Mouse (Mus musculus): ENCODE results near the gene Nhlrc4.

Gene Nhlrc4

GRCm38 (mm10) chr17:25944366-25945163 is at the start of gene Nhlrc4, which contains the start of gene Pigq:
Gene Nhlrc4 (minus strand): TSS chr17:25944961.
Gene Pigq (minus strand): TSS chr17:25944936.
- no peak for DNase-seq (ENCODE audit: low spot score in 2 of 2)

DNA sequence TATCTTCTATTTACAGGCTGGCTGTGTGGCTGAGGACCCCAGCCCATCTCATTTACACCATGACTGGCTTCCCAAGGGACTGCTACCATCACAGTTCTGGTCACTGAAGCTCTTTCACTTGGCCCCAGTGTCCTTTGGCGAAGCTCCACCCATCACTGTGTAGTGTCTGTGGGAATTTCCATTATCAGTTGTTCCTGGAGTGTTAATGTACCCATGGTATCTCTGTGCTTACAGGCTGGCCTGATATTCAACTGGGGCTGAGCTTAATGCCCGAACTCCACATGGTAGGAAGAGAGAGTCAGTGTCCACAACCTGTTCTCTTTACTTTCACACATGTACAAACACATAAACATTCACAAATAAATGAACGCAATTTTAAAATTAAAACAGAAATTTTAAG is 48.7 kb upstream of the Nhlrc4 start:
- no peak for DNase-seq (ENCODE audit: low spot score in 2 of 2)

DNA sequence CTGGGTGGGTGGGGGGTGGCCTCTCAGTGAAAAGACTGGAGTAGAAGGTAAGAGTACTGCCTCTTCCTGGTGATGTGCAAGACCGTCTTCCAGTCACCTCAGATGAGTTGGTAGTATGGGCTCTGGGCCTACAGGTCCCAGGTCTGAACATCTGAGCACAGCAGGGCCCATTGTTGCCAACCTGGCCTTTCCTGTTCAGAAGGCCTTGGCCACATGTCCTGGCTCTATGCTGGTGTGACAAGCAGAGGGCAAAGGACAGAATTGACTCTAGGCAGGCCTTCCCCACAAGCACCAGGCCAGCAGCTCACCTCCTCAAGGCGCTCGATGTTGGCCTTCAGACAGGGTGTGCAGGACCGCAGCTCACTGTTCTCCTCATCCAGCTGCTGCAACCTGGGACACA is 47.5 kb upstream of the Nhlrc4 start:
- no peak for DNase-seq (ENCODE audit: low spot score in 2 of 2)

DNA sequence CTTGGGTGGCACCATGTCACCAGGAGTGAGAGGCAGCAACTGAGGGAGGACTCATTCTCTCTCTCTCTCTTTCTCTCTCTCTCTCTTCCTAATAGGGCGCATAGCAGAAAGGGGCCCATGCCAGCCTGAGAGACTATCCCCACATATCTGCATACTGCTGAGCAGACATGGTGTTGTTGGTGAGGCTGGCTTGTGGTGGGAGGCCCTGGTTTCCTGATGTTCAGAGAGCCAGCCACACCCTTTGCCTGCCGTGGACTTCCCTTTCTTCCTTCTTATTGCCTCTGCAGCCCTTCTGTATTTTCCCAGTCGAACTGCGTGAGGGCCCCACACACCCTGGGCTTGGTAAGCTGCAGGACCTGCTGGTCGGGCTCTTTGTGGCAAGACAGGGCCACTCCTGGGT is 45.6 kb upstream of the Nhlrc4 start:
- no peak for DNase-seq (ENCODE audit: low spot score in 2 of 2)

DNA sequence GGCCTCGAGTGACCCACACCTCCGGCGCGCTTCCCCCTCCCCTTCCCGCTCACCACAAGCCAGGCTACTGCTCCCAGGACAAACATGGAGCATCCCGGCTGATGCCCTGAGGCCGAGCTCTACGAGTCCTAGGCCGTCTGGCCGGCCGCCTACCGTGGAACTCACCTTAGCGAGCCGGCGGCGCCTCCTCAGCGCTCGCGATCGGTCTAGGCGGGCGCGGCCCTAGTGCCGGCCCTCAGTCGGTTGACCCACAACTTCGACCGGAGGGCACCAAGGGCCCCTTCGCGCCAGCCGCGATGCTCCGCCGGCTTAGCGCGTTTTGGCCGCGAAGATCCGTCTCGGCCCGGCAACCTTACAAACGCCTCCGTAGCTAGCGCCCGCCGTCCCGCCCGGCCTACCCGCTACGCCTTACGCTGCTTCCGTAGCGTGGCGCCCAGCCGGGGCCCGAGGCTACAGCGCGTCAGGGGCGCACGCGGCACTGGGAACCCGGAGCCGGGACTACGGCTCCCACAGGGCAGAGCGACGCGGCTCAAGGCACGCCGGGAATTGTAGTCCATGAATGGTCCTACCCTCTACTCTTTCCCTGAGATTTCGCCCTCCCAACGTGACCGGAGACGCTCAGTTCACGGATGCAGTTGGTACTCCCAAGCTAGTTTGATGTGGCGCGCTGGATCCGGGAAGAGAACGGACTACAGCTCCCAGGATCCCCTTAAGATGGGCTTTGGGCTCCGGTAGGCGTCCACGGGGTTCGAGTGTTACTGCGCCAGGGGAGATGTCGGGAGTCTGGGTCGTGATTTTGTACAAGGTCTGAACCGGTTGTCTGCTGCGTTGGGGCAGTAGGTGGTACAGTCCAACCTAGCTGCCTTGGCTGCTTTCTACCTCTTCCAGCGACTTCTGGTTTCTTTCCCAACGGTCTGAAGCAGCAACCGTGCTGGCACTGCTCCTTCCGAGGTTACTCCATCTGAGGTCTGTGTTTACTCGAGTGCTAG is 40.8 kb upstream of the Nhlrc4 start, which contains the start of gene Capn15:
Capn15 (minus strand) TSS at position 491 of the 989 bp plus-strand sequence.
- peak; percentile 82 to 89 for DNase-seq (ENCODE audit: low spot score in 2 of 2)

GRCm38 (mm10) chr17:25984556-25985305 is 40.0 kb upstream of the Nhlrc4 start:
- no peak for DNase-seq (ENCODE audit: low spot score in 2 of 2)

- DNase-seq (ENCODE audit: low spot score in 2 of 2), result no peak
Observed at GRCm38 (mm10) chr17:25984066-25984465, 39.3 kb upstream of the Nhlrc4 start.

- DNase-seq (ENCODE audit: low spot score in 2 of 2), result no peak
Observed at GRCm38 (mm10) chr17:25982913-25983312, 38.2 kb upstream of the Nhlrc4 start.

- no peak for DNase-seq (ENCODE audit: low spot score in 2 of 2)
Observed at GRCm38 (mm10) chr17:25980854-25981253, 36.1 kb upstream of the Nhlrc4 start.

- peak in 1 of 2 experiments; percentile 32 for DNase-seq (ENCODE audit: low spot score in 2 of 2)
Observed at GRCm38 (mm10) chr17:25979829-25980738, 35.3 kb upstream of the Nhlrc4 start.

GRCm38 (mm10) chr17:25970954-25971707 is 26.4 kb upstream of the Nhlrc4 start:
- no peak for DNase-seq (ENCODE audit: low spot score in 2 of 2)

- DNase-seq (ENCODE audit: low spot score in 2 of 2), result no peak
Observed at GRCm38 (mm10) chr17:25970448-25970847, 25.7 kb upstream of the Nhlrc4 start.

GRCm38 (mm10) chr17:25968176-25968575 is 23.4 kb upstream of the Nhlrc4 start:
- no peak for DNase-seq (ENCODE audit: low spot score in 2 of 2)

GRCm38 (mm10) chr17:25967652-25968051 is 22.9 kb upstream of the Nhlrc4 start:
- no peak for DNase-seq (ENCODE audit: low spot score in 2 of 2)

DNA sequence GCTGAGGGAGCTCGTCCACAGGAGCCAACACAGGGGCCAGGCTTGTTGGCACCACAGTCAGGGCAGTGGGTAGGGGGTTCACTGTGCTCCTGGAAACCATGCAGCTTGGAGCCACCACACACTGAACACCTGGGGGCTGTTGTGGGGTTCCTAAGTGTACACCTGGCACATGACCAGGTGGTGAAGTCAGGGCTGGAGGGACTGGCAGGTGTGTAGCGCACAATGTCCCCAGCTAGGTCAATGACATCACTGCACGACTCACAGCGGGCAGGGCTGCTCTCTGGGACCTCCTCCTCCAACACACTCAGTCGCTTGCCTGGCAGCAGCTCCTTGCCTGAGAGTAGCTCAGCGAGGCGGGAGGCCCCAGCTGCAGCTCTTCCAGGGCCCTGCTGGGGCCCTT is 19.5 kb upstream of the Nhlrc4 start:
- no peak for DNase-seq (ENCODE audit: low spot score in 2 of 2)

DNA sequence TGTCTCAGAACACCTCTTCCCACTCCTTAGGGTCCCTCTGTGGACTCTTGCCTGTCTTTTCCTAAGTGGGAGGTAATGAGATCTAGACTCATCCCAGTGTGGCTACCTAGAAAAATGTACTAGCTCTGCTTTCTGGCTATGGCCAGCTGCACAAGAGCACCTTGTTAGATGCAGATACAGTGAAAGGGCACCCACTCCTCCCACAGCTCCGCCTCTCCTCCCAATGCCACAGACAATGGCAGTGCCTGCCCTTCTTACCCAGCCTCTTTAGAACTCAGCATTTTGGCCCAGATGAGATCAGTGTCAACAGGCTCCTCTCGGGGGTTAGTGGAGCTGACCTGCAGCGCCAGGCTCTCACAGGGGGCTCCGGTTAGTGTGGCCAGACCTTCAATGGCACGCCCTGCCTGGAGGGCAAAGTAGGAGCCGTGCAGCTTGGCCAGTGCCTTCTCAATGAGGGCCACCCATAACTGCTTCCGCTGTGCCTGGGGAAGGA is 17.7 kb upstream of the Nhlrc4 start:
- DNase-seq (ENCODE audit: low spot score in 2 of 2), result no peak

DNA sequence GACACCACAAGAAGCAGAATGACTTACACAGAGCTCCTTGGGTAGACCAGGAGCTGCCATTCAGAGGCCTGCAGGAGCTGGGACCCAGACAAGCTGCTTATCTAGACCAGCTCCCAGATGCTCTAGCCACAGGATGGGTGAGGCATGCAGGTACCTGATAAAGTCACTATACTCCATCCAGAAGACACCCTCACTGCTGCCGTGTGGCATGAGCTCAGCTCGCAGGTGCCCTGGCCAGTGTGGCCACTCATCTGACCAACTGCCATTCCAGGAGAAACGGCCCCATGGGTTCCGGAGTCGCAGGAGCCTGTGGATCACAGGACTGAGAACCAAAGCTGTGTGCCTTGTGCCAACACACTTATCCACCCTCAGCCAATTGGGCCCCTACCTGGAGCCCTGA is 16.8 kb upstream of the Nhlrc4 start:
- no peak for DNase-seq (ENCODE audit: low spot score in 2 of 2)

DNA sequence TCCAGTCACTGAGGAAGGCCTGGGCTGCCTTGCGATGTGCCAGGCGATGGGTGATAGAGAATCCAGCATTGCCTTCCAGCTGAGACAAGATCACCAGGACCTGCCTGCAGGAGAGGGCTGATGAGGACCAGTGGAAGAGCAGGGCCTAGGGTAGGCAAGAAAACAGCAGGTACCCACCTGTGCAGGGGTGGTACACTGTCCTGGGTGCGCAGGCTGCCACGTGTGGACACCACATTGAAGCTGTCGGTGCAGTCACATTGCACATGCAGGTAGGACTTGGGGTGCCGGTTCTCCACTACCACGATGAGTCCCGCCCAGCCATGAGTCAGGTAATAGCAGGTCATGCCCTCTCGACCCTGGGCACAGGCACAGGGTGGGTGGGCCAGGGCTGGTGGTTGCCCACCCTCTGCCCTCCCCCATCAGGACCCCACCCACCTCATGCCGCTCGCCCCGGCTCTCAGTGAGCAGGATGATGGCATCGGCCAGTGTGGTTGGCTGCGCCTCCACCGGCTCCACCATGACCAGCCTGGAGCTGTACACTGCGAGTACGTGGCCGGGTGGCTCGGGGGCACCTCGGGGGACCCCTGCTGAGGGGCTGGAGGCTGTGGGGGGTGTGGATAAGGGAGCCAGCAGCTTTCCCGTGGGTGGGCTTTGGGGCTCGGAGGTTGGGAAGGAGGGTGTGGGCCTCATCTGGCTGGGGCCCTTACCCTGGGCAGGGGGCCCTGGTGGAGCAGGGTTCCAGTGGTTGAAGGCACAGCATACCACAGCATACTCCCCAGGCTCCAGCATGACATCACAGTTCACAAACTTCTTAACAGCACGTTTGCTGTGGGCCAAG is 15.1 kb upstream of the Nhlrc4 start:
- DNase-seq (ENCODE audit: low spot score in 2 of 2), result no peak

Data from urinary bladder, adult 18-20 months (tissue).